Mouse (Mus musculus) 3134 (cell line): ENCODE results near the gene Gm10260.
A peak's percentile ranks its signal among the peaks of the same experiment; 100 is the strongest.

Experiments used
- DNase-seq: peaks from one replicate; pipeline ENCODE4 v3.0.0-alpha.2; 2011; ENCODE audit warnings: low spot score; ENCODE audit not compliant: insufficient read length; ENCODE audit errors: extremely low read depth

Gene Gm10260

DNA sequence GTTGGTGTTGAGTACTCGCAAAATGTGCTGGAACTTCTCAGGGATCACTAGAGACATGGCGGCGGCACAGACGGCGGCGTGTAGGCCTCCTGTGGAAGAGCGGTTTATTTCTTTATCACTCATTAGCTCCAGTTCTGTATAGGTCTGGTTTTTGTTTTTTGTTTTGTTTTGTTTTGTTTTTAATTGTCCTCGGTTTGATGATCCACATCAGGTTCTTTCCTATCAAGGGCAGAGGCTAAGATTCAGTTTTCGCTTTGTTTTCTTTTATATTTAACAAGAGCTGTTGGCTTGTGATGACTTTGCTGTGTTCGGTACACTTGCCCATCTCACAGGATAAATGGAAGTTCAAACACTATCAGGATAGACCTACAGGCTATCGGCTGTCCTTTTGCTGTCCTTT lies at the start of gene Gm10260:
TSS of gene Gm10260 (minus strand) at position 101 of the 400 bp plus-strand sequence.
- DNase-seq, result no peak

DNA sequence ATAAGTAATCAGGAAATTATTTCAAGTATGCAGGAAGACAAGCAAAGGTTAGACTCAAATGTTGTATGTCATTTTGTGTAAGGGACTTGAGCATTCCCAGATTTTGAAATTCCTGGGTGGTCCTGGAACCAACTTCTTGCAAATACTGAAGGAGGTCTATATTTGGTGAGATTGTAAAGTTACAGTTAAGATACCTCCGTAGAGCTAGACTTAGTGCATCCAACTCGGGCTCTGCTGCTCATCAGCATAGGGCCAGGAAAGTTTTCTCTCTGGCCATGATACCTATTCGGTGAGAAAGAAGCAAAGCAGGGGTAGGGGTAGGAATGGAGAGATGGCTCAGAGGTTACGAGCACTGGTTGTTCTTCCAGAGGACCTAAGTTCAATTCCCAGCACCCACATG lies 49.4 kb upstream of the Gm10260 start:
- DNase-seq, result no peak

DNA sequence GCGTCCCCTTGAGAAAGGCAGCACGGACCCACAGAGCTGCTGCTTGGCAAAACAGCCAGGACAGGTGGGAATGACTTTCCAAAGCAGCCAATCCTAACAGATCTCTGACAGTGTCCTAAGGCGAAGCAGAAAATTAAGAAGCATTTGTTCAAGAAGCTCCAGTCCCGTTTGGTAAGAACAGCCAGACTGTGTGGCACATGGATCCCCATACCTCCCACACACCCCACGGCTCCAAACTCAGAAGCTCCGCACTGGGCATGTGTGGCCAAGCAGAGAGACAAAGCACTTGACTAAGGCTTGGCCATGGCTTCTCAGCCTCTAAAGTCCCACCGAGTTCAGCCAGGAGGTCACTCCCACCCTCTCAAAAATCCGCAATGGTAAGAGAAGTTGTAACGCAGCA lies 45.5 kb upstream of the Gm10260 start:
- DNase-seq, result no peak

DNA sequence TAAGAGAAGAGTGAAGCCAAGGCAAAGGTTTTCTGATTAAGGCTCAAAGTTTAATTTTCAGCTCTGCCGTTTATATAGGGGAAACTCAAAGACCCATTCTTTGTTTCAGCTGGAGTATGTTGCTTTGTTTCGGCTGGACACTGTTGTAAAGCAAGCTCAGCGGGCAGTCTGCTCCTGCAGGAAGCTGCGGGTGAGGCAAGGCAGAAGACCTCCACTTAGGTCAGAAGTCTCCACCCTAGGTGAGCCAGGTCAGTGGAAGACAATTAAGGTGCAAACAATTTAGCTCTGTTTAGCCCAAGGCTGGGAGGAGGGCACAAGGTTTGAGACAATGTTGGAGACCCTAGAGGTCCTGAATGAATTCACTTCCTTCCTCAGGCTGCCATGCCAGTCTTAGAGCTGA lies 42.0 kb upstream of the Gm10260 start:
- no peak for DNase-seq

- DNase-seq, result no peak
Measured at GRCm38 (mm10) chr13:97797462-97797861, 37.0 kb upstream of the Gm10260 start.

DNA sequence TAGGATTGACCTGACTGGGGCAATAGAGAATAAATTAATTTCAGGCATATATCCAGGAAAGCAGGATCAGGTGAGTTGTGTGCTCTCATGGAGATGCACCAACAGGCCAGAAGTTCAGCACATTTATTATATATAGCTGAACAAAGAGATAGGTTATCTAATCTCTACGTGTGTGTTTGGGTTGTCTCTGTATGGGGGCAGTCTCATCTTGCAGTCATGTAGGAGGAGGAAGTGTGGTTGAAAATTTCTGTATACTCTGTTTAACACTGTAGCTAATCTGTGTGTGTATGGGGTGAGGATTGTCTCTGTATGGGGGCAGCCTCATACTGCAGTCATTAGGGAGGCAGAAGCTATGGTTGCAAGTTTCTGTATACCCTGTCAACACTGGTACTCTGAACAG lies 34.3 kb upstream of the Gm10260 start:
- no peak for DNase-seq

DNA sequence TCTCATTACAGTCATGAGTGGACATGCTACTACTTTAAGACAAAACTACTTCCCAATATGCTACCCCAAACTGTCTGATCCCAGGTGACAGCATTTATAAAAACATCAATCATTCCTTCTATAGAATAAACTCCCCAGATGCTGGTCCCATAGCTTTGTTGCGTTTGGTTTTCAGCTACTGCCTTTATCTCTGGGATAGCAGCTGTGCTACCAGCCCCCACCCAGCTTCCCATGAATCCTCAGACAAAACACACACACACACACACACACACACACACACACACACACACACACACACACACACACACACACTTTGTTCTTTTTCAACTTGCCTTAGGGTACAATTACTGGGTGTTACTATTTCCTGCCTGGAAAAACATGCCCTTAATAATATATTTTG lies 33.5 kb upstream of the Gm10260 start:
- no peak for DNase-seq

DNA sequence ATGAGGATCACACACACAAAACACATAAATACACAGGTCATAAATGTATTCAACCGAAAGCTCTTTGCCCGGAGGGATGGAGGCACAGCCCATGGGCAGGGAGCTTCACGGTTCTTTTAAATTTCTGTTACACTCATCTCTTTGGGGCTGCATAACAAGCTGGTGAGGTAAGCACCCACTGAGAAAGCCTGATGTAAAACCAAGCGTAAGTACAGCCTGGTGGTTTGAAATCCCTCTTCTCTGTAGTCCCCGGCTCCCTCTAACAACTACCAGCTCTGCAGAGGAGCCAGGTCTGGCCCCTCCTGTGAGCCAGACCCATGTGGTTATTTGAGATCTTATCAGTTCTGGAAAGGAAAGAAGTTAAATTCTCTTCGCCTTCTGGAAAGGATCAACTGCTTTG lies 31.2 kb upstream of the Gm10260 start:
- no peak for DNase-seq

- DNase-seq, result no peak
Measured at GRCm38 (mm10) chr13:97789782-97790450, 29.5 kb upstream of the Gm10260 start.

DNA sequence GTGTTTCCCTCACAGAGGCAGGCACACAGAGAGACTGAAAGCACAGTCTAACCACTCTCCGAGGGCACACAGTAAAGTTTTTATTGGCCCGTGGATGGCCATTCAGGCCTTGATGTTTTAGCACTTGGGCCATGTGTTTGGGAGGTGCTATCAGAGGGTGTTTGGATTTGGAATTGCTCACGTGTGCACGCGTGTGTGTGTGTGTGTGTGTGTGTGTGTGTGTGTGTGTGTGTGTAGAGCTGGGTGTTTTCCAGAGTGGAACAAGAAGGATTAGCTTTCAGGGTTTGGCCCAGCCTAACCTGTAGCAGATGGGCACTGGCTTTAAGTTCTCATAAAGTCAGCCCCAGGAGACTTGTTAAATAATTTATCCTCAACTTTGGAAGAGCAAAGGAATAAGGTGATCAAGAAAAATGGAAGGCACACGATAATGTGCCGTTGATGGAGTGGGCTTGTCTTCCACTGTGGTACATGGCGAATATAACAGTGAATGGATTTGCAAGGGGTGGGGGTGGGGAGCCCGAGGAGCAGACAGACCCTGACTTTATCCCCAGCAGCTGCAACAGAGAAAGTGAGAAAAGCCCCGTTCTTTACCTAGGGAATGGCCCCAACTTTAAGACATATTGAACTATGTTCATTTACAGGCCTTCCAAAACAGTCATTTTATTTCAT lies 24.9 kb upstream of the Gm10260 start:
- no peak for DNase-seq

- DNase-seq, result no peak
Measured at GRCm38 (mm10) chr13:97783423-97784143, 23.2 kb upstream of the Gm10260 start.

GRCm38 (mm10) chr13:97782063-97782462 lies 21.6 kb upstream of the Gm10260 start:
- no peak for DNase-seq

GRCm38 (mm10) chr13:97781637-97782036 lies 21.2 kb upstream of the Gm10260 start:
- DNase-seq, result no peak

DNA sequence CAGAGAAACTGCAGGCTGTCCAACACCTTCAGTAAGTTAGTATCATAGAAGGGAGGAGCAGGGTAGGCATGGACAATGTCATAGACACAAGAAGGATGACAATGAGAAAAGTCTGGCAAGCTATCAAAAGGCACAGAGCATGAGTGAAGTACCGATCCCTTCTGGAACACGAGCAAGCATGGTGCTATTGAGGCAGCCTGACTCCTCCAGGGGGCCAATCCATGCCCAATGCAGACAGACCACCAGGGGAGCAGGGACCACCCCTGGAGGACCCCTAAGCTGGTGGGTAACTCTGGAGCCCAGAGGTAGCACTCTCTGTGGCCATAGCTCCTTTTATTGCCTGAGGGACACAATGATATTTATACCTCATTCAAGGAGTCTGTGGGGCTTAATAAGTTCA lies 20.1 kb upstream of the Gm10260 start:
- no peak for DNase-seq

DNA sequence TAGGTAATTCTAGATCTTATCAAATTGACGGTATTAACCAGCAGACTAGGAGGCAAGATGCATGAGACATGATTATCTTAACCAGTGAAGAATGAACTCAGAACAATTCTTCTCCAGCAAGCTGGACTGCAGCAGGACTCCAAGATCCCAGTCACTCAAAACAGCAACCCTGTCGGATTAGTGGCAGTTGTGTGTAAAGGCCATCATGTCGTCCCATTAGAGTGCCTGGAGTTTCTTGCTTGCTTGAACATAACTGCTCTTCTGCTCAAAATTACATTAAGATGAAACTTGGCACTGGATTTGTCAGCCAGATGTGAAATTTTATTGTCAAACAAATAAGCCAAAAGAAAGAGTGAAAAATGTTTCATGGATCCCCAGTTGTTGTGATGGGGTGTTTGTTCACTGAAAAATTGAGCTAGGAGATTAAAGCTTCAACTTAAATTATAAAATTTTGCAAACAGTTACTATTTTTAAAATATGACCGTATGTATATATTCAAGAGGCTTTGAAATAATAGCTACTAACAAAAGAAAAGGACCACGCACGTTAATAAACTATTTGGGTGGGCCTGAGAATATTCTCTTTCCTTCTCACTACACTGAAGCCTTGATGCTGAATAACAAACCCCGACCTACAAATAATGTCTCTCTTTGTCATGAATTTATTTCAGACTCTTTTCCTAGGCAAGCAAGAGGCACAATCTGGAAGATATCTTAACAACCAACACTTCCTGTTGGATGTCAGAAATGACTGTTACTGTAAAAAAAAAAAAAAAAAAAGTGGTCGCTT lies 19.4 kb upstream of the Gm10260 start:
- no peak for DNase-seq

DNA sequence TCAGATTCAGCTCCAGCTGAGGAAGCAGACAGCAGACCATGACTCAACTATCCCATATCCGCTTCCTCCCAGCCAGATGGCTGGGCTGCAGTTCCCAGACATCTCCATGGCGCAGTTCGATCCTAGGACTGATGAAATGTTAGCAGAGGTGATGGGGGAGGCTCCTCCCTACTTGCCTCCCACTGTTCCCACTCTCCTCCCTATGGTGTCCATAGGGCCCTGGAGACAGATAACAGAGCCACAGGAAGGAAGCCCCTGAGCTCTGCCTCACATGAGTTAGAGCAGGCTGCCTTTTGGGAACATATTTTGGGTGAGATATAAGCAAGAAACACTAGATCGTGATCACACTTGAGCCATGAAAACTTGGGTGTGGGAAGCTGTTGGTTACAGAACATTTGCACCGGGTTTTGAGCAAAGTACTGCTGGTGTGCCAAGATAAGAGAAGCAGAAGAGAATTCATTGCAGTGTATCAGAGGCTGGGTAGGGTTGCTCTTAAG lies 18.3 kb upstream of the Gm10260 start:
- no peak for DNase-seq

DNA sequence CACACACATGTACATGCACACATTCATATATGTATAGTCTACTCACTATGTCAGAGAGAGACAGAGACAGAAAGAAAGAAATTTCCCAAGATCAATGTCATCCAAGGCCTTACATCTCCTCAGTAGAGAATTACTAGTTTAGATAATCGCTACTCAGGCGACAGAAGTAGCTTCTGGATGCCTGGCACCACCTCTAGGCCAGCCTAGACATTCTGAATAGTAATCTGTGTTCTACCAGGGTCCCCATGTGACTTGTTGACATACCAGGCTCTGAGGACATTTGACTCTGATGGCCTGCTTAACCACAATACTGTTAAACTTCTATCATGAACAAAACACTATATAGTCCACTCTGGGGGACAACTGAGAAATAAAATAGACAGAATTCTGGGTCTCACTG lies 17.2 kb upstream of the Gm10260 start:
- no peak for DNase-seq

- DNase-seq, result peak; percentile 73
Measured at GRCm38 (mm10) chr13:97776702-97777101, 16.3 kb upstream of the Gm10260 start.

DNA sequence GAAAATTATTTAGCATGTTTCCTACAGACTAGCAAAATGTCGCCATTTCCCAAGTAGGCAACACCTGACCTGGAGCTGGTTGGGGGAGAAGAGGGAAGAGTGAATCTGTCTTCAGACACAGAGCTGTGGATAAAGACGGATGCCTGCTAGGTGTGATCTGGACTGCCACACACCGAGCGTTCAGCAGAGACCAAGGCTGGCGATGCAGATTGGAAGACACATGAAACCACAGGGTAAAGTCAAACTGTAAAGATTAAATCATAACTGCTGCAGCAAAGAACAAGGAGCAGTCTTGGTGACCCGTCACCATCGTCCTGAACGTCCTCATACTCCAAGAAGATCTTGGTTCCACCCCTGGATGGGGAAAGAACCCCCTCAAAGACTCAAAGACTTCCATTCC lies 15.5 kb upstream of the Gm10260 start:
- no peak for DNase-seq

DNA sequence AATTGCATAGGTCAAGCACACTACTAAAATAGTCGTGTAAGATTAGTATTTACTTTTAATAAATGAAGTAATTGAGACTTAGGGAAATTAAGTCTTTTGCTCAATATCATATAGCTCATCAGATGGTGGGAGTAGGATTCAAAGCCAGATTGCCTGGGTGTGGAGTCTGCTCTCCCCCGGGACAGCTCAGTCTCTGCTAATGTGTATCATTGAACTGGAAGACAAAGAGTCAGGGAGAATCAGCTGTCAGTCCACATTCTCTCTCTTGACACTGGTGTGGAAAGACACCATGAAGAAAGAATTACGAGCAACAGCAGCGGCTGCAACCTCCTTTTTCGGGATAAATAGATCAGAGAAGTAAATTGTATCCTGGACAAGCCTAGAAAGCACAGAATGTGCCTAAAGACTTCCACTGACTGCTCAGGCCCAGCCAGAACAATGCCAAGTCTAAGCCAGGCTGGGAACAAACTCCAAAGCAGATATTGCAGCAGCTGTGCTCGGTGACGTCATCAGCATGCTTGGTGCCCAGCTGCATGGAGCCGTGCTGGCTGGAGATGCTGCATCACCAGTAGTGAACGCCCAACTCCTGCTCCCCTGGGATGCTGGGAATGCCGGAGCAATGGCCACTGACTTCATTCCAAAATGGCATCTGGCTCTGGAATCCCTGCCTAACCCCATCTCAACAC lies 14.5 kb upstream of the Gm10260 start:
- DNase-seq, result peak; percentile 73
